Mouse (Mus musculus) layer of hippocampus, postnatal 36 days (tissue): ENCODE measurements around the gene Pcsk2. TPM values are rescaled to one million over a fixed set of nuclear protein-coding genes. Genes with fewer than 3 reads are reported as not detected.

ENCODE experiments used
- DNase-seq, 2 experiments: peaks; one replicate each; pipeline ENCODE4 v3.0.0; 2022
- total RNA-seq, 2 experiments: library from RNA; stranded (reverse); gene quantifications; 2 replicates each; pipeline ENCODE4 v1.2.3; 2021

The Pcsk2 gene
- total RNA-seq, 2 experiments from 2014 or later: 149 to 155 TPM

DNA sequence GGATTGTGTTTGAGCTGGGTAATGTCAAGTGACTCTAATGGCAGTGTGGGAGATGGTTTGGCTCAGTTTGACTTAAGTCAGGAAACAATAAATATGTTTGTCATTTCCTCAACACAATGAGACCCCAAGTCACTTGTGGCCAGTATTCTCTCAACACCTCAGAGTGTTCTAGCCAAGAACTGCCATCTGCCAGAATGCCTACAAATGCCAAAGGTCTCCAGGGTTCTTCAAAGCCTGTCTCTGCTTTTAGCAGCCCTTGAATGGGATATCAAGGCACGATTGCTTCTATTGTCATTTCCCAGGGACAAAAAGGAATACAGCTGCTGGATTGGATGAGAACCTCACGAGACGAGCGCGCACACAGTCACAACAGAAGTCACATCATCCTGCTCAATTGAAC is 100.0 kb downstream of the Pcsk2 start:
- no peak for DNase-seq

DNA sequence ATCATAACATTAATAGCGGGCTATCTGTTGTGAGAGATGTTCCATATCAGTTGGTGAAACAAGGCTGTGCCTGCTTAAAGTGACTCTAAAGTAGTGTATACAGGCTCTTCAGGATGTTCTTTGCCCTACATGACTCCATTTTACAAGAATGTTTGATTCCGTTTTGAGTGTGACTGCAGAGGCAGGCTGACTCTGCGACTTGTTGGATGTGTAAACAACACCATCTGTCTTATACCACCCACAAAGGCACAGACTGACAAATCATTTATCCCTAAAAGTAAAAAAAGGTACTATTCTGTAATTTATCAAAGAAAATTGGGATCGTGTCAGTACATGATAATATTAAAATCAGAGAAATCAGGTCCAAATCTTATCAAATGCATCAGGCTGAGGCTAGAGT is 108.7 kb downstream of the Pcsk2 start:
- DNase-seq: peak in 1 of 2 experiments; percentile 13

DNA sequence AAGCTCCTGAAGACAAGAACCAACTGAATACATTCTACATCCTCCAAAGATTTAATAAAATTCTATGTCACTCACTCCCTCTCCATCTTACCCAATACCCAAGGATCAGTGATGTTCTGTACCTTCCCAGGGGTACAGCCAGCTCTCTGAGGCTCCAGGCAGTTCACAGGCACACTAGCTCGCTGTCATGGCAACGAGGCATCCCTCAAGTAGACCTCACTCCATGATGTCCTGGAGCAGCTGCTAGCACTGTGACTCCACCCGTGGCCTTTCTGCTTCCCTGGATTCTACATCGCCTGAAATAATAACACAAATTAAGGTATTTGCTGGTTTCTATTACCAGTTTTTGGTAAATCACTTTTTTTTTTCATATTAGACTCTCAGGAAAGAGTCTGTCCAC is 111.0 kb downstream of the Pcsk2 start:
- no peak for DNase-seq

DNA sequence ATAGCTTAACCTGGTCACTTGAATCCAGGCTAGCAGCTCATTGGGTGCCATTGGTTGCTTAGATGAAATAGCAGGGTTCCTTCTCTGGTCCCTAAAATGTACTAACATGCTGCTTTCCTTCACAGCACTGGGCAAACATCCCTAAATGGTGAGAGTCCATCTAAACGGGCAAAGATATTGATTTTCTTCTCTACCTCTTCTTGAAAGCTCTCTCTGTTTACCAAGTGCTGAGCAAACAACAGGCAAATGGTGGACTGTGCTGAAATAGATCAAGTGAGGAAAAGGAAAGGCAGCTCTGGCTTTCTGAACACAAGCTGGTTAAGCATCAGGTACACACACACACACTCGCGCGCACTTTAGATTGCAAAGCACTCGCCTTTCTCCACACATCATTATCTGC is 120.8 kb downstream of the Pcsk2 start:
- no peak for DNase-seq

DNA sequence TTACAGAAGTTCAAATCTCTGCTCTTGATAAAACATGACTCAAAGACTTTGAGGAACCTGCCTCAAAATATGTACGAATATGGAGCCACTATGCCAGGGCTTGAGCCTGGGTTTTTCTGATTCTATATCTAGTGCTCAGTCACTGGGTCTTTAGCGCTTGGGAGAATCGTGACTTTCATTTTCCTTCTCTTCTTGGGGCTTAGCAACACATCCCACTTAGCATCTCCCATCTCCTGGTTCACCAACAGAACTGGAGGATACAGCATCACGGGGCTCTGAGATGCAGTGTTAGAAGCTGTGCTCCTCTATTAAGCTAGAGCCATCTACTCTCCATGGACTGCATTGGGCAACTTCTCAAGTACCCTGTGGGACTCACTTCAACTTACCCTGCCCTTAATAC is 131.9 kb downstream of the Pcsk2 start:
- DNase-seq: no peak

DNA sequence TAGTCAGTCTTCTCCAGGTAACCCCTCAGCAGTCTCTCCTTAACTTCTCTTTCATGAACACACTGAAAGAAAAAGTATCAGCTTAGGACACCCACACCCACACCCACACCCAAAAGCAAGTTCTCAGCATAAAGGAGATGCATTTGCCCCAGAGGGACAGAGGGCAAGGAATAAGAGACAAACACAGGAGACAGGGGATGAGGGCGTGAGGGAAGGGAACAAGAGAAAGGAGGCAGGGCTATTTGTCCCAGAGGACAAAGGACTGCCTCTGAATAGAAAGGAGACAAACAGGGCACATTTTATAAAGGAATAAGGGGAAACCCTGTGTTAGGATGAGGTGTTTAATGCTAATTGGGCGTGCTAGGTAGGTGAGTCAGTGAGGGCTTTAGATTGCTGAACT is 133.6 kb downstream of the Pcsk2 start:
- DNase-seq: no peak

DNA sequence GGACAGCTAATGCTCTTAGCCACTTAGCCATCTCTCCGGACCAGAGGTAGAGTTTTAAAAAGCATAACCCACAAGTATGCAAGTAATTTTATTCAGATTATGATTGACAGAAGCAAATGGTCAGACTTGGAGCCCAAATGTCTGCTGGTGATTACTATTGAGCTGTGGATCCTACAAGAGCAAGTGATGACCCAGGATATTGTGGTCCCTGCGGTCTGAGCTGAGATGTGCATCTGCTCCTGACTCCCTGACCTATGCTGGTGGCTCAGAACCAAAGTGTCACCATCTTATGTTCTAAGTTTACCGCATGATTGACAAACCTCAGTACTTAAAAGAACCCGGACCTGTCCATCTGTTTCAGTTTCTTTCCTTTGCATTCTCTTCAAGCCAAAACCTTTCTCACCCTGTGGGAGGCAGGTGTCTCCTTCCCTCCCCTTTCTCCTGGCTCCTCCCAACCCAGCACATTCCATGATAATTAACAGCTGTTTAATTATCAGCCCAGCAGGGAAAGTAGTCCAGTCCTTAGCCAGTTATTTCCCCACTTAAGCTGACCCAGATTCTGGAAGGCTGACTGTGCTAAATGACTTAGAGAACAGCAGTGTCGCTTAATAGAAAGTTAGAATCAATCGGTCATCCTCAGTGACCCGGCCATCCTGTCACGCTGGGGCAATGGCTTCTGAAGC is 136.1 kb downstream of the Pcsk2 start:
- no peak for DNase-seq

DNA sequence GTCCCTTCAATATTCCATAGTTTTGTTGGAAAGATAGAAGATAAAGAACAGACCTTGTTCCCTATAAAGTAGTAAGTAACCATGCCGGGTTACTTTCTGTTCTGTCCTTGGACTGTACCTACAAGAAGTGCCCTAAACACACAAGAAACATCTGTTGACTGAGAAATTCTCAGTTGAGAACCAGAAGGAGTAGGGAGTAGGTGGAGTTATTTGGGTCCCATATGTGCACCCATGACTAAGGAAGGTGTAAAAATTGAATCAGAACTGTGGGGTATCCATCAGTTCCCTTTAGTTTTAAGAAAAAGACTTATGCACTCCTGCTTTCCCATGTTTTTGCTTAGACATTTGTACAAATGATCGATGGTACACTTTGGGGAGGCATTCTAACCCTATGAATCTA is 137.6 kb downstream of the Pcsk2 start:
- no peak for DNase-seq

DNA sequence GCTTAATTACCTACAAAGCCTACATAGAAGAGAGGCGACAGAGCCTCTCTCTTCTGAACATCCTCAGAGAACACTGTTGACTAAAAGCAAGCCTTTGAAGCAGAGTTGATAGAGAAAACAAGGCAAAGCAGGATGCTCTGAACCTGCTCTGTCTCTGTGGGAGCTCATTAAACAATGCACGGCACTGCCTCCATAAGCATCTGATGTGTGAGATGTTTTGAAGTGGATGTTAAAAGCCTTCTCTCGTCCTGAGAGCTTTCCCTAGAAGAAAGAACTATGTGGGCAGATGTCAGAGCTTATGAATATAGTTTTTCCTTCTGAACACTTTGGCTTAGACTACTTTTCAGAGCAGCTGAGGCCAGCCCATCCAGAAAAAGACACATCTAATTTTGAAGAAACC is 145.3 kb downstream of the Pcsk2 start:
- DNase-seq: no peak

DNA sequence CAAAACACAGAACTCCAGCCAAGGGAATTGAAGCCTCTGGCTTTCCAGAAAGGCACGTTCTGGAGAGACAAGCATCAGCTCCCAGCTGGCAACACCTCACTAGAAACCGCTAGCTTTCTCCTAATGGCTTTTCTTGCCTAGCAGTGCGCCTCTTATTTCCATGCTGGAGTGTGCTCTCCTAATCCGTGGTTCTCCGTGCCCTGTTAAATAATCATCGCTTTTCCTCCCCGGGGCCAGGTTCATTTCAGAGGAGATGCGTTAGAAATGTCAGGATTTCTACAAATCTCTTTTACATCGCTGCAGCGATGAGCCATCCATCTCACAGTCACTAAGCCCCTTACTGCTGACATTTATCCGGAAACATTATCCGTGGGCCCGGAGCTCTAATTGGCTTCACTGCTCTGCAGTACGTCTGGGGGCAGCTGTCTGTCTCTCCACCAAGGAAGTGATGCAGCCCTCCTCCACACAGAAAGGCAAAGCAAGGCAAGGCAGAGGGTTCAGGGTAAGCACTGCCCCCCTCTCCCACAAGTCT is 150.1 kb downstream of the Pcsk2 start:
- peak; percentile 31 to 38 for DNase-seq

DNA sequence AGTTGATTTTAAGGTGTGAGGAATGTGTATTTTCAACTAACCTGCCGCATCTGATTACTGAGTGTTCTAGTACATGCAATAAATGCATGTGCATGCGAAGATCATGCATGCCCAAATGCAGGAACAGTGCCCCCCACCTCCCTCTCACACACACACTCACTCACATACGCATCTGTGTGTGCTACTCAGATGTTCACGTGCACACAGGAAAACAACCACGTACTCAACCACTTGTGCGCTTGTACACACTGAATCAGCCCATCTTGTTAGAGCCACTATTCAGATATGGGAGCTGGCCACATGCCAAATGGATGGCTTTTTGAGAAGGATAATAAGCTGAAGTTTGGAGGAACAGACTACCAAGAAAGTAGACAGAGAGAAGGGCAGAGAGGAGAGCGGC is 150.7 kb downstream of the Pcsk2 start:
- DNase-seq: no peak

DNA sequence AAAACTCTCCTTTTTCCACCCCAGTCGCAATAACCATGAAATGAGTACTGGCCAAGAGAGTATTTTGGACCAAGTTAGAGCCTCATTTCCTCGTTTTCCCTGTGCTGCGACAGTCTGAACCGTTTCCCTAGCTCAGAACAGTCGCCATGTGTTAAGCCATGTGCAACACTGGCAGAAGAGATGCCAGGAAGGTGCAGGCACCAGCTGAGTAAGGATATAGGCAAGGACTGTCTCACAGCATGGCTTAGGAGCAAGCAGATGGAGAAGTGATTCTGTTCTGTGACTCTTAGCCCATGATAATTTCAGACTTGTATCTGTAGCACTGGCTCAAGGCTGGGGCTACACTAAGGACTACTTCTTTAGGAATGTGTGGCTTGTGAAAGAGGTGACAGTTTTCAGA is 155.2 kb downstream of the Pcsk2 start:
- DNase-seq: peak; percentile 35 to 36

DNA sequence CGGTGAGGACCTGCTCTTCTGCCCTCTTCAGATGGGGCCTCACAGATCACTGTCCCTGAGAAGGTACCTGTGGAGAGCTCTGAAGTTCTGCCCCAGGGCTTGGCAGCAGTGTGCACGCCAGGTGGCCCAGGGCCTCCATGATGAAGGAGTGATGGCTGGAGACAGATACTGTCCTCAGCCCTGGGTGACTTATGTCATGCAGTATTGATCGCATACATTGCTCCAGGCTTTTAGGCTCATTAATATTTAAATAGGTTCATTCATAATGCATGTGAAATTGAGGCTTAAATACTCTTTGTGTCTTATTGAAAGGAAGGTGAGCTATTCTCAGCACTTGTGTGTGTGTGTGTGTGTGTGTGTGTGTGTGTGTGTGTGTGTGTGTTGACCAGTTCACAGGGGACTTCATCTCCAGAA is 157.0 kb downstream of the Pcsk2 start:
- DNase-seq: no peak

DNA sequence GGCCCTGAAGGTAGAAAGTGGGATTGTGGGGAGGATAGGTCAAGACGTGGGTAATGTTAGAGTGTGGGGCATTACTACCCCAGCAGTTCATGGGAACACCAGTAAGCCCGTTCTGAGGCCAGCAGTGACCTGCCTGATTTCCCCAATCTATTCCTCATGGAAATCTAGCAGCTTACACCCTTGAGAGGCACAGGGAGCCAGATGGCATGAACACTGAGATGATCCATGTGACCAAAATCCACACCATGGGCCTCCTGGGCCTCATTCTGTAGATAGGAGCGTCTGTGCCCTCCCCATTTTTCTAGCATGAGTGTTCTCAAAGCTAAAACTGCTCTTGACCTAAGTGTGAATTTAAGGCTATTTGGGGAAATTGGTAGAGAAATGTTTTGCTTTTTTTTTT is 162.2 kb downstream of the Pcsk2 start:
- DNase-seq: no peak

DNA sequence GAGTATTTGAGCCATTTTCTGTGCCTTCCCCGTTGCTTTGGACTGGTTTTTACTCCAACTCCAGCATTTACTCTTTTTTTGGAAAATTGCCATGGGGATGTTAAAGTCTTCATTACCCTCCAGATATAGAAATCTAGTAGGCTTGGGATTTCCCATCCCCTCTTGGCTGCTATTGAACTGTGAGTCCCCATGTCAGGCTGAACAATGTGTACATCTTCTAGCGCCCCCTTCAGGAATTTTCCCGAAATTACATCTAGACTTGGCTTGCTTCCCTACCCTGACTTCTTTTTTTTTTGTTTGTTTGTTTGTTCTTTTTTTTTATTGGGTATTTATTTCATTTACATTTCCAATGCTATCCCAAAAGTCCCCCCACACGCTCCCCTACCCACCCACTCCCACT is 163.3 kb downstream of the Pcsk2 start:
- no peak for DNase-seq

DNA sequence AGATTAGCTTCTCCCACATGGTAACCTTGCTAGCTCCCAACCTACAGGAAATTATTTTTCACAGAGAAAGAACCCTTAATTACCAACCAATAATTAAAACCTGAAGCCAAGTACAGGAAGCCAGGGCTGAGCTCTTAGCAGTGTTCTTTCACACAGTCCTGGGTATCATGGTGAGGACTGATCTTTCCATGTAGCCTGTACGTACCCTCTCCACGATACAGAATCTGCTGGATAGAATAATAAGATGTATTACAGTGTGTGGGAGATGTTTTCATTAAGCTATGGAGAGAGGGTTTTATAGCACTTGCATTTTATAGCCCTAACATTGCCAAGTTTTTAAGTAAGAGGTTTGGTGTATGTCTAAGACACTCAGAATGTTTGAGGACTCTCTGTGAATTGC is 164.0 kb downstream of the Pcsk2 start:
- no peak for DNase-seq

DNA sequence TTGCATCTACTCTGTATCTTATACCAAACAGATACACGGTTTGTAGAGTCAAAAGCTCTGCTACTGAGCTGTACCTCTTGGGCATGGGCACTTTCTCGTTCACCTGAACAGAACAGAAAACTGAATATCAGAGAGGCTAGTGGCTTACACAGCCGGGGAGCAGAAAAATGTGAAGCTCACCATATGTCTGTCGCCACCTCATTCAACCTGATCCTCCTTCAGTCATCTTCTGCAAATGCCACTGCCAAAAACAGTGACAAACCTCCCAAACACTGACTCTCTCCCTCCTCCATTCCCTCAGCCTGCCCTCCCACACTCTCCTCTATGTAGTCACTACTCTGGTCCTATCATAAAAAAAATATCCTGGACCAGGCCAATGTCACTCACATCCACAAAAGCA is 165.9 kb downstream of the Pcsk2 start:
- no peak for DNase-seq

DNA sequence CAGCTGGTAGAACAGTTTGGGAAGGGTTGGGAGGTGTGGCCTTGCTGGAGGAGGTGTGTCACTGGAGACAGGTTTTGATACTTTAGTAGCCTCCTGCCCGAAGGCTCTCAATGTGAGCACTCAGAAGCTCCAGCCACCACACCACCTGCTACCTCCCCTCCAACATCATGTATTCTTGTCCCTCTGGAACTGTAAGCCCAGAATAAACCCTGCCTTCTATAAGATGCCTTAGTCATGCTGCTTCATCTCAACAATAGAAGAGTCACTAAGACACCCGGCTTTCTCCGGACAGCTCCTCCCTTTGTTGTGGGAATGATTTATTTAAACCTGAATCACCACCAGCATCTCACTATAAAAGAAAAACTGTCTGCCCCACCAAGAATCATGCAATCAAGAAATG is 166.9 kb downstream of the Pcsk2 start:
- no peak for DNase-seq

DNA sequence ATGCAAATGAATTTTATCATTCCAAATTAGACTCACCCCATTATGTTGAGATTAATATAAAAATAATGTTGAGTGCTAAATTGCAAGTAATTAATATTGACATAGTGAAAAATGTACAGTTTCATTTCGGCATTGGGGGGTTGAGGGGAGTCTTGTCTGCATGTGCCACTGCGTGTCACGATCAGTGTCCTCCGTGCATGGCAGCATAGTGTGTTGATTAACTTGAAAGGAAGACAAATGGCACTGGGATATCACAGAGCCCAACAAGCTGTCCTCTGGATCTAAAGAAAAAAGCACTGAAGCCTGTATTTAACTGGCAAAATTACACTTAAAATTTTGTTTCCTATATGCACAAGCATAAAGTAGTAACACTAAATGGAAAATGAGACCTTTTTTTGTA is 167.9 kb downstream of the Pcsk2 start:
- no peak for DNase-seq

DNA sequence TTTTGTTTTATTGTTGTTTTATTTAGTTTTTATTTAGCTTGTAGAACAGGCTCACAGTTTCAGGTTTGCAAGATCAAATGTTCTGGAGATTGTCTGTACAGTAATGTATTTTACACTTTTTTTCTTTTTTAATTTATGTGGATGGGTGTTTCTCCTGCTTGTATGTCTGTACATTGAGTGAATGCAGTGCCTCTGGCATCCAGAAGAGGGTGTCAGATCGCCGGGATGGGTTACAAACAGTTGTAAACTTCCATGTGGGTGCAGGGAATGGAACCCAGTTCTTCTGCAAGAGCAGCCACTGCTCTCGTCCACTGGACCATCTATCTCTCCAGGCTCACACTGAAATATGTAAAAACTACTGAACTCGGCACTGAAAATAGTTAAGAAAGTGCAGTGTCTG is 169.2 kb downstream of the Pcsk2 start:
- no peak for DNase-seq

DNA sequence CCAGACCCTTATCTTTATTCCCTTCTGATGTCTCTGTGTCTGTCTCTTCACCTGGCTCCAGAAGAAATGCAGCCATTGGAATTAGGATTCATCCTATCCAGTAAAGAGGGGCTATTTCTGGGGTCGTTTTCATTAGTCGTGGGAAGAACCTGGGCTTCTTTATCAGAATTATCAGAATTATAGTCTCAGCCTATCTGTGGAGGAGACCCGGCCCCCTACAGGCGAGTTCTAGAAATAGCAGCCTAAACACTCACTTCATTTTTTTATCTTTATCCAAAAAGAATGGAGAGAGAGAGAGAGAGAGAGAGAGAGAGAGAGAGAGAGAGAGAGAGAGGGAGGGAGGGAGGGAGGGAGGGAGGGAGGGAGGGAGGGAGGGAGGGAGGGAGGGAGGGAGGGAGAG is 177.3 kb downstream of the Pcsk2 start:
- DNase-seq: no peak

DNA sequence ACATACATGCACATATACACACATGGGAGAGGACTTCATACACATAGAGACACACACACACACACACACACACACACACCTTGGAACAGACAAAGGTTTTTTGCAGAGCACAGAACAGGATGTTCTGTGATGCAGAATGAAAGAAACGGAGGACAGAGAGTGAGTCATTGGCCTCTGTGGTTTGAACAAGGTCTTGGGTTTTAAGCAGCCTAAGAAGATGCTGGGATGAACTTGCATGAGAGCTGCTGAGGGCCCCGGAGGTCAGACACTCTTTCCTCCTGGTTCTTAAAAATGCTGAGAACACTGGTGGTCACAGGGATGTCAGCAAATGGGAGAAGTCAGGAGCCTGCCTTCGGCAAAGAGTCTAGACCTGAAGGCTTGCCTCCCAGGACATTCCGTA is 178.1 kb downstream of the Pcsk2 start:
- DNase-seq: no peak

DNA sequence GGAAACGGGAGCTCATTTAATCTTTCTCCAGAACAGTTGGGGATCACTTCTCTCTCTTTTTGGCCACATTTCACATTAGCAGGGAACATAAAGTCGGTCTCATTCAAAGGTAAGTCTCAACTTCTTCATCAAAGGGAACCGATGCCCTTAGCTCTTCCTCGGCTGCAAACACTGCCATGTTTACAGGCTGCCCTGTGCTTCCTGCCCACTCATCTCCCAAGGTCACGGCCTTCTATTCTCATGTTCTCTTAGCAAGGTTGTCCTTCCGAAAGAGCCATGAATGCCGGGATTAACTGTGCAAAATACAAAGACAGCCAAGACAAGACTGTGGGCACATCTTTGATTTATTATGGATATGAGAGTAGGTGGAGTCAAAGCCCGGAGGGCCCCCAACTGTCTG is 178.8 kb downstream of the Pcsk2 start:
- no peak for DNase-seq

DNA sequence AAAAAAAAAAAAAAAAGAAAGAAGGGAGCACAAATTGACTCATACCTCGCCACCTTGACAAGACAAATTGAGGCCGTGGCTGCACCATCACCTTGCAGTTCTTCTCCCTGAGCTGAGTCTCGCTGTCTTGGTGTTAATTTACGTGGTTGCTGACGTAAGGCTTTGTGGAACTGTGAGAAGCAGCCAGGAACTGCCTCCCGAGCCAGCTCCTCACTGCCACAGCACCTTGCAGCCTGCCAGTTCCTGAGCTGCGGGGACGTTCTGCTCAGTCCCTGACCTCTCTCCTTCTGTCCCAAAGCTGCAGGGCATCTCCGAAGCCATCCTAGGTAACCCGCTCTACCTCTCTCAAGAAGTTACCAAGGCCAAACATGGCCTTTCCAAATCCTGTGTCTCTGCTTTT is 186.5 kb downstream of the Pcsk2 start:
- no peak for DNase-seq

DNA sequence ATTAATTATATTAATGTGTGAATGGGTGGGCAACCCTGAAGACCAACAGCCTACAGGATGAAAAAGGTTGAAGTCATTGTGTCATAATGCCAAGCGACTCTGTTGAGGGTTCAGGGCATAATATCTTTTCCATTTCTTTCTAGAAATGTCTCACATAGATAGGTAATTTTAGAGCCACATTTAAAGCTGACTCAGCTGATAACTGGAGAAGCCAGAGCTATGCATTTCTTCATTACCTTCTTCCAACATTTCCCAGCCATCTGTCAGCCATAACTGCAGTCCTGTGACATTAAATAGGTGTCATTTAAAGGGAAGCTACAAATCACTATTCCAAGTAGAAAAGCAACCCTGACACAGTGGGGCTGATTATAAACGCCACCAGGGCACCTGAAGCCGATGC is 189.5 kb downstream of the Pcsk2 start:
- no peak for DNase-seq
